Mouse (Mus musculus): ENCODE measurements around the gene Cpvl.

The Cpvl gene

DNA sequence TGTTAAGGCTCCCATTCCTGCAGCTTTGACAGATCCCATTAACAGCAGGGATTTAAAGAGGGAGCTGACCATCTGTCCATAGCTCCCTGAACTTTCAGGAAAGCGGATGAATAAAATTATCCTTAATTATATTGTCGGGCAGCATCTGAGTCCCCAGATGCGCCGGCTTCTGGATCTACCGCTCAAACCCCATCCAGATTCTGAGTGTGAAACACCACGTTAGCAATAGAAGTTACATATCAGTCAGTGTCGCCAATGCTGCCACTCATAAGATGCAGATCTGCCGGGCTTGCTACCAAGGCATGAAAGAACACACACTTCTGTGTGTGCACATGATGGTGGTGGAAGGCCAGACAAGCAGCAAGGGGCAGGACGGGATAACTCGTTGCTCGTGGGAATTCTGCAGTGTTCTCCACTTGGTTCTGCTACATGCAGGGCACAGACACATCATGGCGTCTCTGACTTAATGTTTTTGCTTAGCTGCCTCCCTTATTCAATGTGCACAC, 6.2 kb downstream of the Cpvl start:
- no peak for DNase-seq (ENCODE audit: low spot score in 2 of 2)

DNA sequence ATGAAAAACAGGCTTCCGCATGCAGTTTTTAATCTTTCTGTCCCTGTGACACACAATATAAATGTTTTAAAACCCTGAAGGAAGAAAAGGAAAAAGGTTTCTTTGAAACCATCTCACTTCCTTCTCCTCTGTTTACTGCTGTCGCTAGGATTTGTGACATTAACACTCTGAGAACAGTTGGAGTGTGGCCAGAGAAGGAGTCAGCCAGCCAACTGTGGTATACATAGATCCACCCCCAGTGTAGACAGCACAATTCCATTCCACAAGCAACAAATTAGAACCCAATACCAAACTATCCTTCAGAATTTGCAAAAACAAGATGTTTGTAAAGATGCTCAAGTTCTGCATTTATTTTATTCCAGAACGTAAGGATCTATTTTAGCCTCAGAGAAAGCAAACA, 6.7 kb downstream of the Cpvl start:
- DNase-seq (ENCODE audit: low spot score in 2 of 2), result no peak

DNA sequence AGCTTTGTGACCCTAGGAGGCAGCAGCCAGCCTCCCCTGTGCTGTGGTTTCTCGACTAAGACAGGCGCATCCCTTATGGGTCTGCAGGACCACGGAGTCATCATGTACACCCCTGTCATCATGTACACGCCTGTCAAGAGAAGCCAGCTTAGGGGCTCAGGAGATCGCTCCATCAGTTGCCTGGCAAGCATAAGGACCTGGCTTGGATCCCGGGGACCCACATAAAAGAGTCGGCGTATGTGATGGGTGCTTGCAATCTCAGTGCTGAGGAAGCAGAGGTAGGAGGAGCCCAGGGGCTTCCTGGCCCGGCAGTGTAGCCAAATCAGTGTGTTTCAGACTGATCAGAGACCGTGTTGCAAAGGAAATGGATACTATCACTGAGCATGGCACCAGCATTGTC, 9.4 kb downstream of the Cpvl start:
- DNase-seq (ENCODE audit: low spot score in 2 of 2), result no peak

DNA sequence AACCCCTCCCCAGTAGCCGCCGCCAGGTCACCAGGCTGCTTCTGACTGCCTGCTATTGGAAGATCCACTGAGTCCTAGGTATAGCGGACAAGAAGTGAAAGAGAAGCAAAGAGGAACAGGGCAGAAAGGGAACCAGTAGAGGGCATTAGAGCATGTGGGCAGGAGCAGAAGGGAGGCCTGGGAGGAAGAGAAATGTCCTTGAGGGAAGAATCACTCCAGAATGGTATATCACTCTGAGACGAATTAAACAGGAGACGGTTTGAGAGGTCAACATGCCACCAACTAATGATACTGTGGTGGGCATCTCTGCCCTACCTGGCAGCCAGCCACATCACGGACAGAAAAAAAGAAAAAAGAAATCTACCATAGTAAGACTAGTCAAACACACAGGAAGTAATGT, 9.9 kb downstream of the Cpvl start:
- DNase-seq (ENCODE audit: low spot score in 2 of 2), result no peak

DNA sequence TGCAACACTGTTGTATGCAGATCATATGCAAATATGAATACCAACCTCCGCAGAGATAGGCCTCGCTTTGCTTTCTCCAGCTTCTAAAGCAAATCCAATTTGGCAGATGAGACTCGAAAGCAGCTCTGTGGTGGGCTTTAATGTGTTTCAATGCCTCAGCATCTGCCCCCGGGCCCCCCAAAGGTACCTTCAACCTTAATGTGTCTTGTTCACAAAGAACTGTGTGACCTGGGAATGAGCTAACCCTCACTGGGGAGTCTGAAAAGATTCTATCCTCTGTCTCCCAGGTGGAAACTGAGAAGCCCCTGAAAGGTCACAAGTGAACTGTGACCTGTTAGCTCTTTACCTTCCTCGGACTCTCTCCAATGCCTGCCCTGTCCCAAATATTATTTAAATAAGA, 11.9 kb downstream of the Cpvl start:
- DNase-seq (ENCODE audit: low spot score in 2 of 2), result no peak

DNA sequence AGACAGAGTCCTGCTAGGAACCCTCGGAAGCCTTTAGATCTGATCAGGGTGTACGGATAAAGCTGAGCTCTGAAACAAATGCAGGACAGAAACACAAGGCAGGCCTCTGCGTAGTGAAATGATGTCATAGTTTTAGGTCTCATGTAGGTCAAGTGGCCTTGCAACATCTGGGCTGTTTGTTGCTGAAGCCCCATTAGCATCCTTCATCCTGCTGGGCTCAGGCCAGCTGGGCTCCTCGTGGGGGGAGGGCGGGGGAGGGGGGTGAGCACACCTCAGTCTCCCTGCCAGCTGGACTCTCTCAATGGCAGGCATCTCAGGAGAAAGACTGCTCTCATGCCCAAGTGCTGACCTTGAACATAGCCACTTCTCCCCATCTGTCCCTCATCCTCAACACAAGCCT, 12.6 kb downstream of the Cpvl start:
- no peak for DNase-seq (ENCODE audit: low spot score in 2 of 2)

DNA sequence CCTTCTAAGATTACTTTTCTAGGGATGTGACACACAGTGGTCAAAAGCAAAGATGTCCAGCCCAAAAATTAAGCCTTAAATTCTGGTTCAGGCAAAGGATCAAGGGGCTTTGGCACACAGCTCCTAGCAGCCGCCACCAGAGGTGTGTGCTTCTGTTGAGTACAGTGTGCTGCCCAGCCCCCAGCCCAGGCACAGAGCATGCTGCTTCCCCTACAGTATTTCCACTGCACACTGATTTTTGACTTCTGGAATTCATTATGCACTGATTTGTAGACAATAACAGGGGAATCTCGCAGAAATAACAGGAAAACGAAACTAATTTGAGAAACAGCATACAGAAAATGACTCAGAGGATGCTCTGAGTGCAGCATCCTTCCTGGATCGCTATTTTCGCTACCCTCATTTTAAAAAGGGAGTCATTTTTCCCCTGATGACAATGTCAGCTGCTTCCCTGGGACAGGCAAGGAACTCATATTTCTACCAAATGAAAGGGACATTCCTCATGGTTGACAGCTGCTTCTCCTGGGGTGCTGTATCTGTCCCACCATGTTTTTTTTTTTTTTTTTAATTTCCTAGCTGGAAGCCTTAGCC, 14.5 kb downstream of the Cpvl start:
- DNase-seq (ENCODE audit: low spot score in 2 of 2), result no peak

DNA sequence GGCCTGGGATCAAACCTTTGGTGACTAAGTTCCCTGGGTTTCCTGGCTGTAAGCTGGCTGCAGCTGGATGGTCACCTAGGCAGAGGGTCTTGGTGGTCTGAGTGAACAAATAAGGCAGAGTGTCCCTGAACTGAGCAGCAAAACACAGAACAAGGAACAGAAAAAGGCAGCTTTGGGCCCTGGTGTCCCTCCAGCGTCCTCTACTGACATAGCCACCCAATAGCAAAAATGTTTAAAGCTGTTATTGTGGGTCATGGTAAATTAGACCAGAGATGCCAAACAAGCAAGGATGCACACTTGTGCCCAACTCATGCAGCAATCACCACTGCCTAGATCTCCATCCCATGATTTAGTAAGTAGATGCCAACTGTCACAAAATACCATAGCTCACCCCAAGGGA, 16.5 kb downstream of the Cpvl start:
- no peak for DNase-seq (ENCODE audit: low spot score in 2 of 2)

DNA sequence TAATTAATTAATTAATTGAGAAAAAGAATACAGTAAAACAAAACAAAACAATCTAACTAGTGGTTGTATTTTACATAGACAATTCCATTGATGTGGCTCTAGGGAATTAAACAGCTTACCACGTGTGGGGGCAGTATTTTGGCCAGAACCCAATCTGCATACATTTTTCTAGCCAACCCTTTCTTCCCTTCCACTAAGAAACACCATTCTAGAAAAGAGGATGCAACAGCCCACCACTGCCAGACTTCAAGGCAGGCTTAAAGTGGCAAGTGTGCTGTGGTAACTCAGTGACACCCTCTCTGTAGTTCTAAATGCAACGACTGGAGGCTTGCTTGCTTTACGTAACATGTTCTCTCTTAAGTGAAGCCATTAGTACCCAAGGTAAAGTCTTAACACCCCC, 18.6 kb downstream of the Cpvl start:
- no peak for DNase-seq (ENCODE audit: low spot score in 2 of 2)

DNA sequence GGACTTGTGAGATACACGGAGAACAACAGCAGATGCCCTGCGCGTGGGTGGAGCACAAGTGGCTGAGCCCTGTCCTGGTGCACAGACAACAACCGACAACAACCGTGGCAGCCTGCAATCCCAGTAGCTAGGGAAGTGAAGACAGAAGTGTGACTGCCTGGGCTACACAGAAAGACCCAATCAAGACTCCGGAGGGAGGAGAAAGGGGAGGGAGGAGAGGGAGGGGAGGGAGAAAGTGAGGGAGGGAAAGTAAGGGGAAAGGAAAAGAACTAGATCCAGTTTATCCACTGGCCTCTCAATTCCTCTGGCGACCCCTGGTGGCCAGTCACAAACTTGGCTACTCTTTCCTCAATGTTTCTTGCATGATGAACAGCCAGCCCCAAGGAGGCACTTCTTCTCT, 20.1 kb downstream of the Cpvl start:
- peak; percentile 64 to 79 for DNase-seq (ENCODE audit: low spot score in 2 of 2)

DNA sequence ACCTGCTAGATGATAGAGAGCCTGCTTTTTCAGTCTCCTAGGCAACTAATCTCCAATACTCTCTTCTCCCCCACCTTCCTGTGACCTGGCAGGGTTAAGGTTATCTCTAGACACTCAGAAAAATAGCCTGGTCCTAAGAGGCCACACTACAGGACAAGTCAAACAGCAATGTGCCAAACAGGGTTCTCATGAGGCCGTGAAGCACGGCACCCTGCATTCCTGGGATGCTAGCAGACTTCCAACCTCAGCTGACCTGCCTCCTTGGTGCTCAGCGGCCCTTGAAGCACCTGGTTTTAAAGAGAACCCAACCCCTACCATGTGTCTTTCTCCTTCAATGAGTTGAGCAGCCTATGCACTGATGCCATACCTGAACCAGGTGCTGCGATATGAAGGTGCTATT, 22.0 kb downstream of the Cpvl start:
- no peak for DNase-seq (ENCODE audit: low spot score in 2 of 2)

DNA sequence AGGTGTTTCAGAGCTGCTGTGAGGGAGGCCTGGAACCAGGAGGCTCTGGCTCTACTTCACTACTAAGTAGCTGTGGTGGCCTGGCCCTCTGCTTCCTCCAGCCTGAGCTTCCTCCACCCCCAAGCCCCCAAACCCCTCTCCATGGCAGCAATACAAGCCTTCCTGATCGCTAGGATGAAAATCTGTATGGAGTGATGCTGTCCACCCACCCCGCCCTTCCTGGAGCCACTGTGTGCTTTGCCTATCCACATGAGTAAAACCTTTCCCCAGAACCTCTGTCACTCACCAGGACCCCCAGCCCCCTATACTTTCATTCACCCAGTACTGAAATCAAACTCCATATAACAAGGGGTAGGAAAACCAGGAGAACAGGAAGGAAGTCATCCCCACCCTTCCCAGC, 22.6 kb downstream of the Cpvl start:
- no peak for DNase-seq (ENCODE audit: low spot score in 2 of 2)

DNA sequence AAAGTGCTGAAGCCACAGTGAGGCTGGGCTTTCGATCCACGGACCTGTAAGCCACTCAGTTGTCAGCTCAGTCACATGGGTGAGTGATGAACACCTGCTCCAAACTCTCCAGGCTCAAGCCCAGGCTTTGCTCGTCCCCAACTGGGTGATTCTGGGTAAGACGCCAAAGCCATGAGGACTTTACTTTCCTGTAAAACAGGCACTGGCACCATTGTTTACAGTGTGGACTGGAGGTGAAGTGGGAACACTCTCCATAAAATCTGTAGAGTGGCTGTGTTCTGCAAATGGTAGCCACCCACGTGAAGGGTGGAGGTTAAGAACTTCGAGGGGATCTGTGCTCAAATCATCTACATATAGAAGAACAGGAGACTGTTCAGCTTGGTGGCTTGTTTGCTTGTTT, 23.2 kb downstream of the Cpvl start:
- no peak for DNase-seq (ENCODE audit: low spot score in 2 of 2)

DNA sequence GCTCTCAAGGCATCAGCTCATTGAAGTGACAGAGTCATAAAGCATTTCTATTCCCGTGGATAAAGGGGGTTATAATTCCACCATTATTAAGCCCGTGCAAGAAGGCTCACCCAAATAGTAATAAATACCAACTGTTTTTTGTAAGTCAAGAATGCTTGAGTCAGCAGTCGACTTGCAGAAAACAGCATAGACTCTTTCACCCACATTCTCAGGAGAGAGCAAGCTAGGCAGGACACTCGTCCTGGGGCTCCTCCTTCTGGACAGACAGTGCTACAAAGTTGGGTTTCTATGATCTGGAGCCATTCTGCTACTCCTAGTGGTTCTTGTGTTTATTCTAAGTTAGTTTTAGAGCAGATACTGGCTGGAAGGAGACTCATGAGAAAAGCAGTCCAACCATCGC, 24.4 kb downstream of the Cpvl start:
- DNase-seq (ENCODE audit: low spot score in 2 of 2), result peak; percentile 65 to 75

DNA sequence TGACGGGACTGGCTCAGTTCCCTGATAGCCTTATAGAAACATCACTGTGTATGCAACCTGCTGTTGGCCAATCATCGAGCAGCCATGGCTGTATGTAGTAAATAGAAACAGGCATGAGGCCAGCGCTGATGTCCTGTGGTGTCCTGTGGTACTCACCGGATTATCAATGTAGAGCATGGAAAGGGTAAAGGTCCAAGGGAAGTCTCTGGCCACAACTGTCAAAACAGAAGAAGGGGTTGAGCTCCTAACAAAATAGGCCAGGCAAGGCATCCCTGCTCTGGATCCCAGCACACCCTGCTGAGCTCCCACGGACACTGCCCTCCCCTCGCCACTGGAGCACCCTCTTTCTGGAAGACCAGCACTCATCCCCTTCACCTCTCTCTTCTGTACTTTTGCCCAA, 25.1 kb downstream of the Cpvl start:
- no peak for DNase-seq (ENCODE audit: low spot score in 2 of 2)

DNA sequence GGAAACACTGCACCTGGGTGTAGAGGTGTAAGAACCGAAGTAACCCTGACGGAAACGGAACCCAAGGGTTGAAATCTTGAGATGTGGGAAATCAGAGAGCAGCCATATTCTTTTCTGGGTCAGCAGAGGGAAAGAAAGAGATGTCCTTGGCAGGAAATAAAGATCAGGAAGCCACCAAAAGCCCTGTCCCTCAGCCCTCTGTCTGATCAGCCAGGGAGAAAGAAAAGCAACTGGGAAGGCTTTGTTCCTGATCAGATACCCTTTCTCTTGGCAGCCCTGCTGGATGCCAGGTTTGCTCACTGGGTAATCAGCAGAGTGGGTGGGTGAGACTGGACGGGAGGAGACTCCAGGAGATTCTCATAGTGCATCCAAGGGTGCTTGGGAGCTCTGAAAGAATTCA, 27.1 kb downstream of the Cpvl start:
- no peak for DNase-seq (ENCODE audit: low spot score in 2 of 2)

DNA sequence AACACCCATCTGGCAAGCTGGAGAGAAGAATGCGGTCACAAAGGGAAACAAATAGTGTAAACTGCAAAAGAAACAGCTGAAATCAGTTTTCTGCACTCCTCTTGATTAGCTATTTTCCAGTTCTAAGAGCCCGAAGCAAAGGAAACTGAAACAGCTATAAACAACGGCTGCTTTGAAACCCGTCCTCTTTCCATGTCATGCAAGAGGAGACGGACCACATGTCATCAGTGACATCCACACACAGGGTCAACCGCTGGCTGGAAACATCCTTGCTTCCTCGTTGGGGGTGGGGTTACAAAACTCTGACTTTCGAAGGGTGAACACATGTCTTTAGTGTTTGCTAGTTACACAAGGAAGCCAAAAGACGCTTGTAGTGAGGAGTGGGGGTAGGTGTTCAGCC, 27.6 kb downstream of the Cpvl start:
- DNase-seq (ENCODE audit: low spot score in 2 of 2), result no peak

DNA sequence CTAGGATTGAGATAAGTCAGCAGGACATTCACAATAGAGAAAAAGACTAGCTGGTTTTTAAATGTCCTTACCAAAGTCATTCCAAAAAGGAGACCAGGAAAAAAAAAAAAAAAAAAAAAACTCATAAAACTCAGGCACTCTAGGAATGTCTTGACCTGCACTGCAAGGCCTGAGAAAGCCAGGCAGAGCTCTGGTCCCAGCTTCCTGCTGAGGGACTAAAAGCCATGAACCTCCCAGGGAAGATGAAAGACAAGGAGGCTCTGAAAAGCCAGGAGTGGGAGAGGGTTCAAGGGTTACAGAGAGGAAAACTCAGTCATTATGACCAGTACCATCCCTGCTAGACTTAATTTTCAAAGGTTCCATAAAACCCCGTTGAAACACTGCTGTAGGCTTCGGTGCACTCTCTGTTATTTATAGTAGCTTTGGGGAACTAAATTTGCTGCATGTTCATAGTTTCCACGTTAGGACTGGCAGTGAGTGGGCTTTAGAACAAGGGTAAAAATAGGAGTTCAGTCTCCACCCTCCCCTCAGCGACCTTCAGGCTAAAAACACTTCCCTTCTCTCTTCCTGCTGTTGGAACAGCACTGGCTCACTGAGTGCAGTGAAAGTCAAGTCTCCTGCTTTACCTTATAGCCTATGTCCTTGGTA, 30.0 kb downstream of the Cpvl start:
- no peak for DNase-seq (ENCODE audit: low spot score in 2 of 2)

DNA sequence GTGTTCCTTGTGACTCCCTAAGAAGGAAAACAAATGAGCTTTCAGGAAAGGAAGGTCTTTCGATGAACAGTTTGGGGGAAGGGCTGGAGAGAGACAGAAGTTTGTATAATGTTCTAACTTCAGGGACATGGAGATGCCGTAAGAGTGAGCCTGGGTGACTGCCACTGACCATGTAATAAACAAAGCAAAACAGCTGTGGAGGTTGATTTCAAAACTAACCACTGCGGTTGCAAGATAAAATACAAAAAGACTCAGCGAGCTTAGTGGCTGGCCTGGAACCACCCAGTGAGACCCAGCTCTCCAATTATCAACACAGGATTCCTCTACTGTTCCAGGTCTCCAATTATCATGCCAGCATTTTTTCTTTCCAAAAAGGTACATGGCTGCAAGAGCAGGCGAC, 33.6 kb downstream of the Cpvl start:
- DNase-seq (ENCODE audit: low spot score in 2 of 2), result no peak

DNA sequence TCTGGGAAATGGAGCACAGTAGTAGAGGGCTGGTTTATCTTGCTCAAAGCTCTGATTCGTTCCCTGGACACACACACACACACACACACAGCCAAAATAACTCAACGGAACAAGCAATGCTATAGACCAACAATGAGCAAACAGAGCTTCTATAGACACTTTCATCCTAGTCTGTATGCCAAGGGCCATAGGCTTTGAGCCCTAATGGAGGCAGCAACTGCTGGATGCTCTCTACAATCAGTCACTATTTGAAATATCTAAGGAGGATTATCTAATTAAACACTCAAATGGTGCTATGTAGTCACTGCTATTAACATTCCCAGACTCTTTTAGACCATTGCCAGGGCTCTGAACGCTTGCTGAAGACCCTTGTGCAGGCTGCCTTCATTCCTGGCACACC, 34.1 kb downstream of the Cpvl start:
- no peak for DNase-seq (ENCODE audit: low spot score in 2 of 2)

DNA sequence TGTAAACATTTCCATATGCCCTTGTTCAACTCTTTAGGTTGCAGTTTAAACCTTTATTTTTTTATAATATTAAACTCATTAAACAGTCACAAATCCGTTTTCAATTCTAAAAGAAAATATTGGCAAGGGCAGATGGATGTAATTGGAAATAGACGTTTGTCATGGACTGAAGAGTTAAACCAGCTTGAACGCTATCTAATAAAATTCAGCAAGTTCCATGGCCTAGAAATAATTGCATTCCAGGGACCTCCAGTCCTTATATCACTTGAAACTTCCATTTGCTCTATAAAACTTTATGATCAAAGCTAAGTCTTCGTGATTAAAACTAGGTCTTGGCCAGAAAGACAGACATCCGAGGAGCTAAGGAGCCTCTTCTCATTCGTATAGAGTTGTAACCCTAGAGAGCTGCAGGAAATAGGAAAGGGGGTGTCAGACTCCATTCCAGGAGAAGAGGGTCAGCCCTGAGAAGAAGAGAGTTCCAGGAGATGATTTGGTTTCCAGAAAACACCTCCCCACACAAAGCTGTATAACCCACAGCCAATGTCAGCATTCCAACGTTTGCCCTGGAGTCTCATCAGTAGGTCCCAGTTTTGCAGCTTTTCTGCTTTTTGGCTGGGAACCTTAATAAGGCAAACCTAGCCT, 36.2 kb downstream of the Cpvl start:
- no peak for DNase-seq (ENCODE audit: low spot score in 2 of 2)

DNA sequence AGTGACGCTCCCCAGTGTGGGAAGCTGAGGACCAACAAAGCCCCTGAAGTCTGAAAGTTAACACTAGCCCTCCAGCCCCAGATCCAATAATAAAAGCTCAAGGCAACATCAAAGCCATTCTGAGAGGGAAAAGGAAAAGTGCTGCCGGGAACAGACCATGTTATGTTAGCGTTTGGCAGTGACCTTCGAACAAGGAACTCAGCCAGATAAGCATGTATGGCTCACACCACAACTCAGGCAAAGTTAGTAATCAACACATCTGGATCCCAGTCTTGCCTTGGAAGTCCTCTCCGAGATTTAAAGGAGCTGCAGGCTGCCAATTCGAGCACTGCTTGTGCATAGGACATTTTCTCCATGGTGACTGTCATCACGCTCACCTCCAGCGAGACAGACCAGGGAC, 38.7 kb downstream of the Cpvl start:
- no peak for DNase-seq (ENCODE audit: low spot score in 2 of 2)

DNA sequence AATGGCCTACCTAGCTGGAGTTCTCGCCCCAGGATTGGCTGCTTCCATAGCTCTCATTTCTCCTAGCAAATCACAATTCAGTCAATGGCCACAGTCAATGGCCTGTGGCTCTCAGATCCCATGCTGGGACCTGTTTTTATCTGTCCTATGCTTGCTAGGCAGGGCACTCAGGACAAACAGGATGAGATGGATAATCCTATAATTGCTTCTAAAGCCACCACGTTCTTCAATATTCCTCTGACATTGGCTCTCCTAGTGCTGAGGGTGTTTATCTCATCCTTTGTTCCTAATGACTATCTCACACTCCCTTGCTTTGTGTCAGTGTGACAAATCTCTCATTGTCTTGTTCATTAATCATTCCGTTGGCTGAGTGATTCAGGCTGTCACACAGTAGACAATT, 39.5 kb downstream of the Cpvl start:
- no peak for DNase-seq (ENCODE audit: low spot score in 2 of 2)

Measured in urinary bladder, postnatal 36 days (tissue).